In the genomic region with DNA sequence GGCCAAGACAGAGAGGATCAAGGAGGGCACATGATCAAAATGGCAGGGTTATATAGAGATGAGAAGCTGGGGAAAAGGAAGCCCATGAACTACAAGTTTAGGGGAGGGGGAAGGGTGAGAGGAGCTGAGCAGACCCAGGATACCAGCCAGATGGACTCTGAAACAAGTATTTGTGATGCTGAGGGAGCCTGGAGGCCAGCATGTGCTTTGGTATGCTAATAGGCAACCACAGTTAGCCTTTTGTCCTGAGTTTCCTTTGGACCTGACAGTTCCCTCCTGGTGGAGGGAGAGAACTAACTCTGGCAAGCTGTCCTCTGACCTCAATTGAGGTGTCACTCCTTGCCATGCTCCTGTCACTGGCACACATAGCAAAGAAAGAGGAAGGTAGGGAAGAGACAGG, we compare ENCODE assay signal across 11 mouse cellular contexts. TPM values are rescaled to one million over a fixed set of nuclear protein-coding genes. Genes with fewer than 3 reads are reported as not detected.
A peak's percentile ranks its signal among the peaks of the same experiment; 100 is the strongest.
DNase-seq lines count a peak whose midpoint lies in the region; ATAC-seq lines count a peak whose summit lies in the region.
"Had no signal": no experiment of that assay in that cellular context is flagged by ENCODE, and none has a peak within 500 bp of the region (broad histone marks: within the 10 kb centered on the region; RNA-seq: fewer than 3 reads in every experiment).

No protein-coding gene starts in this region.

- H3K4me1 ChIP-seq in midbrain, embryonic 11.5 days (ENCODE audit: control insufficient read depth, insufficient read depth, low read length) = no peaks in the 10 kb centered on the region
- peaks cover 5% of the 10 kb centered on the region; the same call in 1 of the 2 replicates for H3K4me1 ChIP-seq in midbrain, embryonic 10.5 days
- no peaks in the 10 kb centered on the region for H3K4me1 ChIP-seq in midbrain, embryonic 14.5 days (ENCODE audit: control insufficient read depth, insufficient read depth, low read length)
- H3K4me1 ChIP-seq: limb, embryonic 12.5 days had no signal

- peak; percentile 59 for ATAC-seq in frontal cortex, adult (ENCODE audit: low TSS enrichment)
- ATAC-seq in midbrain, embryonic 11.5 days (ENCODE audit: low FRiP score) = peak; percentile 48
- ATAC-seq in midbrain, embryonic 14.5 days (ENCODE audit: low FRiP score, low TSS enrichment) = no peak

- no peaks in the 10 kb centered on the region for H3K36me3 ChIP-seq in midbrain, embryonic 11.5 days (ENCODE audit: control insufficient read depth, insufficient read depth, low read length)
- H3K36me3 ChIP-seq in midbrain, embryonic 10.5 days = no peaks in the 10 kb centered on the region
- no peaks in the 10 kb centered on the region for H3K36me3 ChIP-seq in midbrain, embryonic 14.5 days (ENCODE audit: control insufficient read depth, insufficient read depth, low read length)
- H3K36me3 ChIP-seq: limb, embryonic 12.5 days had no signal

- DNase-seq in frontal cortex, postnatal 25 days (ENCODE audit: low spot score in 2 of 2) = no peak
- no peak for DNase-seq in midbrain, embryonic 11.5 days (ENCODE audit: low spot score, missing footprints)
- no peak for DNase-seq in midbrain, embryonic 10.5 days (ENCODE audit: low spot score)
- DNase-seq in frontal cortex, adult 2 months (ENCODE audit: extremely low spot score in 1 of 2, low spot score in 1 of 2) = peak; percentile 1 to 14
- DNase-seq in midbrain, embryonic 14.5 days = peak; percentile 0
- DNase-seq in thymus, postnatal 14 days = no peak
- no peak for DNase-seq in urinary bladder, postnatal 10 days (ENCODE audit: low spot score)
- DNase-seq: lung, postnatal 14 days had no signal

- no peak overlapping the region for H3K4me2 ChIP-seq in midbrain, embryonic 11.5 days
- no peak overlapping the region for H3K4me2 ChIP-seq in midbrain, embryonic 14.5 days (ENCODE audit: low read length)
- H3K4me2 ChIP-seq: heart, embryonic 11.5 days; limb, embryonic 12.5 days had no signal

- H3K27me3 ChIP-seq in midbrain, embryonic 11.5 days (ENCODE audit: control insufficient read depth, insufficient read depth, low read length) = no peaks in the 10 kb centered on the region
- no peaks in the 10 kb centered on the region for H3K27me3 ChIP-seq in midbrain, embryonic 10.5 days (ENCODE audit: low read depth, poor library complexity, severe bottlenecking)
- no peaks in the 10 kb centered on the region for H3K27me3 ChIP-seq in midbrain, embryonic 14.5 days (ENCODE audit: control insufficient read depth, insufficient read depth, low read length)
- H3K27me3 ChIP-seq: limb, embryonic 12.5 days had no signal

- H3K27ac ChIP-seq in midbrain, embryonic 11.5 days (ENCODE audit: low read depth, low read length) = no peak overlapping the region
- no peak overlapping the region for H3K27ac ChIP-seq in midbrain, embryonic 10.5 days (replicated peaks)
- H3K27ac ChIP-seq in midbrain, embryonic 14.5 days (replicated peaks; ENCODE audit: low read depth, low read length) = no peak overlapping the region
- H3K27ac ChIP-seq: limb, embryonic 12.5 days had no signal

- H3K9ac ChIP-seq in midbrain, embryonic 11.5 days (ENCODE audit: low read length) = no peak overlapping the region
- H3K9ac ChIP-seq in midbrain, embryonic 14.5 days (replicated peaks; ENCODE audit: low read length) = no peak overlapping the region
- H3K9ac ChIP-seq: limb, embryonic 12.5 days had no signal

- H3K4me3 ChIP-seq in midbrain, embryonic 11.5 days (ENCODE audit: low read depth, low read length) = no peak overlapping the region
- no peak overlapping the region for H3K4me3 ChIP-seq in midbrain, embryonic 10.5 days
- no peak overlapping the region for H3K4me3 ChIP-seq in midbrain, embryonic 14.5 days (replicated peaks; ENCODE audit: low read depth, low read length)
- H3K4me3 ChIP-seq: limb, embryonic 12.5 days had no signal

- no peaks in the 10 kb centered on the region for H3K9me3 ChIP-seq in midbrain, embryonic 11.5 days (ENCODE audit: control insufficient read depth, low read length)
- H3K9me3 ChIP-seq in midbrain, embryonic 10.5 days (replicated peaks) = no peaks in the 10 kb centered on the region
- no peaks in the 10 kb centered on the region for H3K9me3 ChIP-seq in midbrain, embryonic 14.5 days (ENCODE audit: control insufficient read depth, low read length)
- H3K9me3 ChIP-seq: limb, embryonic 12.5 days had no signal

RNA-seq across cellular contexts. Expression of gene 5430427O19Rik, which starts 41.2 kb away (rescaled TPM):
- polyA plus RNA-seq in midbrain, embryonic 11.5 days (2014; fragmentation: Nextera tagmentation; extraction: Ambion mirVana) = 0.04 and 0.05 TPM in 2 replicates
- polyA plus RNA-seq in midbrain, embryonic 10.5 days (2016; fragmentation: Nextera tagmentation; extraction: Ambion mirVana) = 0.04 and 0.07 TPM in 2 replicates
- 0.15 and 0.16 TPM in 2 replicates for polyA plus RNA-seq in frontal cortex, adult 2 months (2012; rRNA removed)
- 0.11 TPM in 1 of 2 replicates, not detected in the other for polyA plus RNA-seq in midbrain, embryonic 14.5 days (2014; fragmentation: Nextera tagmentation; extraction: Ambion mirVana)

RNA-seq across cellular contexts. Expression of gene Gk, which starts 52.4 kb away (rescaled TPM):
- 9.4 and 9.9 TPM in 2 replicates for polyA plus RNA-seq in midbrain, embryonic 11.5 days (2014; fragmentation: Nextera tagmentation; extraction: Ambion mirVana)
- polyA plus RNA-seq in midbrain, embryonic 10.5 days (2016; fragmentation: Nextera tagmentation; extraction: Ambion mirVana) = 8.1 and 8.6 TPM in 2 replicates
- polyA plus RNA-seq in frontal cortex, adult 2 months (2012; rRNA removed) = 10.1 and 13.3 TPM in 2 replicates
- 10.3 and 10.6 TPM in 2 replicates for polyA plus RNA-seq in midbrain, embryonic 14.5 days (2014; fragmentation: Nextera tagmentation; extraction: Ambion mirVana)

Comparison
In these comparisons a context has a peak if more than half of its experiments do, and no peak if none do; other contexts are left out.
1. DNase-seq: peak in frontal cortex, adult 2 months (2 of 2) and midbrain, embryonic 14.5 days (single experiment); none in frontal cortex, postnatal 25 days (0 of 2), midbrain, embryonic 11.5 days (single experiment), midbrain, embryonic 10.5 days (single experiment), thymus, postnatal 14 days (single experiment) and urinary bladder, postnatal 10 days (single experiment).